Mouse (Mus musculus) left cerebral cortex, postnatal 14 days (tissue): ENCODE measurements around the gene Sh3pxd2a. TPM values are rescaled to one million over a fixed set of nuclear protein-coding genes. Genes with fewer than 3 reads are reported as not detected.
A peak's percentile ranks its signal among the peaks of the same experiment; 100 is the strongest.

Experiments
- DNase-seq, 2 experiments: peaks; one replicate each; pipeline ENCODE4 v3.0.0; 2021 to 2022; ENCODE audit warnings: low spot score in 2 of 2, mixed read lengths in 1 of 2
- intact Hi-C: fragments of 180-260 bp; cut with DNase I; formaldehyde crosslinking; loops from one replicate; pipeline ENCODE4 v1.15.1; 2025
- total RNA-seq, 2 experiments: library from RNA; stranded (reverse); gene quantifications; 2 replicates each; pipeline ENCODE4 v1.2.3; 2021

Sh3pxd2a gene
- total RNA-seq, 2 experiments from 2014 or later = 30.9 TPM

GRCm38 (mm10) chr19:47327896-47328882 is 136.0 kb downstream of the Sh3pxd2a start:
- DNase-seq = no peak
- intact Hi-C loops = no loop called here

- peak in 1 of 2 experiments; percentile 62 for DNase-seq
- intact Hi-C loops = no loop called here
These were observed 138.3 kb downstream of the Sh3pxd2a start for GRCm38 (mm10) chr19:47325881-47326280.

- no peak for DNase-seq
- intact Hi-C loops = no loop called here
These were observed 140.9 kb downstream of the Sh3pxd2a start for GRCm38 (mm10) chr19:47323096-47323849.

- intact Hi-C loops = no loop called here
- DNase-seq = no peak
These were observed 143.9 kb downstream of the Sh3pxd2a start for GRCm38 (mm10) chr19:47320331-47320668.

GRCm38 (mm10) chr19:47319521-47320330 is 144.5 kb downstream of the Sh3pxd2a start:
- DNase-seq = no peak
- intact Hi-C loops = no loop called here

GRCm38 (mm10) chr19:47319061-47319460 is 145.1 kb downstream of the Sh3pxd2a start:
- no peak for DNase-seq
- intact Hi-C loops = no loop called here

GRCm38 (mm10) chr19:47317063-47317938 is 146.9 kb downstream of the Sh3pxd2a start:
- intact Hi-C loops = no loop called here
- DNase-seq = peak; percentile 78 to 91

- no peak for DNase-seq
- intact Hi-C loops = no loop called here
These were observed 147.7 kb downstream of the Sh3pxd2a start for GRCm38 (mm10) chr19:47316288-47317062.

GRCm38 (mm10) chr19:47315917-47316265 is 148.3 kb downstream of the Sh3pxd2a start:
- no peak for DNase-seq
- intact Hi-C loops = no loop called here

GRCm38 (mm10) chr19:47315091-47315916 is 148.9 kb downstream of the Sh3pxd2a start:
- no peak for DNase-seq
- intact Hi-C loops = no loop called here

GRCm38 (mm10) chr19:47314076-47314941 is 149.9 kb downstream of the Sh3pxd2a start:
- intact Hi-C loops = no loop called here
- DNase-seq = no peak

GRCm38 (mm10) chr19:47313387-47314075 is 150.7 kb downstream of the Sh3pxd2a start:
- DNase-seq = peak in 1 of 2 experiments; percentile 38
- intact Hi-C loops = no loop called here

GRCm38 (mm10) chr19:47311162-47311561 is 153.0 kb downstream of the Sh3pxd2a start:
- DNase-seq = no peak
- intact Hi-C loops = no loop called here

- intact Hi-C loops = no loop called here
- DNase-seq = no peak
These were observed 154.4 kb downstream of the Sh3pxd2a start for GRCm38 (mm10) chr19:47309824-47310223.

GRCm38 (mm10) chr19:47306917-47307315 is 157.3 kb downstream of the Sh3pxd2a start:
- no peak for DNase-seq
- intact Hi-C loops = no loop called here
